Mouse (Mus musculus): ENCODE data around the gene Tmem235. TPM values are rescaled to one million over a fixed set of nuclear protein-coding genes. Genes with fewer than 3 reads are reported as not detected.

Gene Tmem235
- total and polyA plus RNA-seq, 3 experiments = not detected

GRCm38 (mm10) chr11:117886000-117886399 is 25.4 kb downstream of the Tmem235 start:
- Histone ChIP-seq H3K27ac (no peak overlapping the region), H3K9ac (ENCODE audit: low read depth, low read length) (no peak overlapping the region), H3K27me3 (ENCODE audit: control insufficient read depth, insufficient read depth, low read length) (peaks cover 1% of the 10 kb centered on the region; the same call in 1 of the 2 replicates), H3K36me3 (ENCODE audit: control insufficient read depth, insufficient read depth, low read length) (no peaks in the 10 kb centered on the region), H3K4me3 (no peak overlapping the region), H3K4me1 (ENCODE audit: control insufficient read depth, insufficient read depth, low read length) (peaks cover 7% of the 10 kb centered on the region), H3K79me2 (replicated peaks; ENCODE audit: control insufficient read depth, insufficient read depth, low read length) (no peaks in the 10 kb centered on the region)
- no peak for DNase-seq
- WGBS = 50% methylated on average over 5 of the region's 5 CpGs
- TF ChIP-seq POLR2A (IDR thresholded peaks at IDR 0.05; ENCODE audit: insufficient read depth, low read depth, low read length) (no peak), CTCF (IDR thresholded peaks at IDR 0.05) (no peak), EP300 (IDR thresholded peaks at IDR 0.05; ENCODE audit: insufficient read depth, low read depth, low read length) (no peak)
- intact Hi-C loops (cut with DNase I) = no loop called here

- Histone ChIP-seq H3K79me2 (replicated peaks; ENCODE audit: control insufficient read depth, insufficient read depth, low read length) (no peaks in the 10 kb centered on the region), H3K9ac (ENCODE audit: low read depth, low read length) (no peak overlapping the region), H3K4me3 (no peak overlapping the region), H3K27ac (no peak overlapping the region), H3K27me3 (ENCODE audit: control insufficient read depth, insufficient read depth, low read length) (peaks cover 1% of the 10 kb centered on the region; the same call in 1 of the 2 replicates), H3K4me1 (ENCODE audit: control insufficient read depth, insufficient read depth, low read length) (no peaks in the 10 kb centered on the region; the same call in 1 of the 2 replicates), H3K36me3 (ENCODE audit: control insufficient read depth, insufficient read depth, low read length) (no peaks in the 10 kb centered on the region)
- TF ChIP-seq POLR2A (IDR thresholded peaks at IDR 0.05; ENCODE audit: insufficient read depth, low read depth, low read length) (no peak), CTCF (IDR thresholded peaks at IDR 0.05) (no peak), EP300 (IDR thresholded peaks at IDR 0.05; ENCODE audit: insufficient read depth, low read depth, low read length) (no peak)
- DNase-seq = no peak
- WGBS = 67% methylated on average over 20 of the region's 20 CpGs
- intact Hi-C loops (cut with DNase I) = no loop called here
These were observed 27.8 kb downstream of the Tmem235 start for GRCm38 (mm10) chr11:117888168-117888852.

GRCm38 (mm10) chr11:117888853-117889822 is 28.6 kb downstream of the Tmem235 start:
- no peak for TF ChIP-seq POLR2A (IDR thresholded peaks at IDR 0.05; ENCODE audit: insufficient read depth, low read depth, low read length)
- H3K79me2 ChIP-seq (replicated peaks; ENCODE audit: control insufficient read depth, insufficient read depth, low read length) = no peaks in the 10 kb centered on the region
- no peak for DNase-seq
- intact Hi-C loops (cut with DNase I) = no loop called here
- no peak overlapping the region for H3K9ac ChIP-seq (ENCODE audit: low read depth, low read length)
- H3K27ac ChIP-seq = no peak overlapping the region
- H3K36me3 ChIP-seq (ENCODE audit: control insufficient read depth, insufficient read depth, low read length) = no peaks in the 10 kb centered on the region
- no peaks in the 10 kb centered on the region; the same call in 1 of the 2 replicates for H3K4me1 ChIP-seq (ENCODE audit: control insufficient read depth, insufficient read depth, low read length)
- WGBS = 28% methylated on average over 33 of the region's 33 CpGs
- no peak overlapping the region for H3K4me3 ChIP-seq
- peaks cover 1% of the 10 kb centered on the region; the same call in 1 of the 2 replicates for H3K27me3 ChIP-seq (ENCODE audit: control insufficient read depth, insufficient read depth, low read length)

- no peak overlapping the region for H3K4me3 ChIP-seq
- intact Hi-C loops (cut with DNase I) = no loop called here
- no peaks in the 10 kb centered on the region; the same call in 1 of the 2 replicates for H3K4me1 ChIP-seq (ENCODE audit: control insufficient read depth, insufficient read depth, low read length)
- no peak overlapping the region for H3K27ac ChIP-seq
- TF ChIP-seq EP300 (IDR thresholded peaks at IDR 0.05; ENCODE audit: insufficient read depth, low read depth, low read length) = no peak
- TF ChIP-seq CTCF (IDR thresholded peaks at IDR 0.05) = no peak
- TF ChIP-seq POLR2A (IDR thresholded peaks at IDR 0.05; ENCODE audit: insufficient read depth, low read depth, low read length) = no peak
- no peaks in the 10 kb centered on the region for H3K79me2 ChIP-seq (replicated peaks; ENCODE audit: control insufficient read depth, insufficient read depth, low read length)
- H3K27me3 ChIP-seq (ENCODE audit: control insufficient read depth, insufficient read depth, low read length) = peaks cover 1% of the 10 kb centered on the region; the same call in 1 of the 2 replicates
- H3K9ac ChIP-seq (ENCODE audit: low read depth, low read length) = no peak overlapping the region
- H3K36me3 ChIP-seq (ENCODE audit: control insufficient read depth, insufficient read depth, low read length) = no peaks in the 10 kb centered on the region
- DNase-seq = no peak
- 52% methylated on average over 11 of the region's 11 CpGs for WGBS
These were observed 29.4 kb downstream of the Tmem235 start for GRCm38 (mm10) chr11:117889887-117890340.

- whole genome bisulfite sequencing = 41% methylated on average over 13 of the region's 13 CpGs
These were observed 30.1 kb downstream of the Tmem235 start for GRCm38 (mm10) chr11:117890519-117891282.

More at GRCm38 (mm10) chr11:117890519-117891282, 30.1 kb downstream of the Tmem235 start:
- no peak overlapping the region for H3K27ac ChIP-seq
- H3K36me3 ChIP-seq (ENCODE audit: control insufficient read depth, insufficient read depth, low read length) = no peaks in the 10 kb centered on the region
- peaks cover 1% of the 10 kb centered on the region; the same call in 1 of the 2 replicates for H3K27me3 ChIP-seq (ENCODE audit: control insufficient read depth, insufficient read depth, low read length)
- no peaks in the 10 kb centered on the region for H3K79me2 ChIP-seq (replicated peaks; ENCODE audit: control insufficient read depth, insufficient read depth, low read length)
- no peaks in the 10 kb centered on the region; the same call in 1 of the 2 replicates for H3K4me1 ChIP-seq (ENCODE audit: control insufficient read depth, insufficient read depth, low read length)
- H3K4me3 ChIP-seq = no peak overlapping the region
- peak in 1 of 2 experiments; percentile 40 for DNase-seq
- no peak for TF ChIP-seq EP300 (IDR thresholded peaks at IDR 0.05; ENCODE audit: insufficient read depth, low read depth, low read length)
- TF ChIP-seq POLR2A (IDR thresholded peaks at IDR 0.05; ENCODE audit: insufficient read depth, low read depth, low read length) = no peak
- peak; percentile 49 for TF ChIP-seq CTCF (IDR thresholded peaks at IDR 0.05)
- intact Hi-C loops (cut with DNase I) = no loop called here
- no peak overlapping the region for H3K9ac ChIP-seq (ENCODE audit: low read depth, low read length)
